In genomic region chr13:55830081-55830832, GRCm38 (mm10) we compare ENCODE assay signal across 9 mouse cellular contexts. TPM values are rescaled to one million over a fixed set of nuclear protein-coding genes. Genes with fewer than 3 reads are reported as not detected.
DNase-seq lines count a peak whose midpoint lies in the region; ATAC-seq lines count a peak whose summit lies in the region.
"Had no signal": no experiment of that assay in that cellular context is flagged by ENCODE, and none has a peak within 500 bp of the region (broad histone marks: within the 10 kb centered on the region; RNA-seq: fewer than 3 reads in every experiment).

No protein-coding gene starts in this region.

- peak overlapping the region; percentile 29 for H3K4me3 ChIP-seq in hindbrain, embryonic 12.5 days
- peak overlapping the region; percentile 18 for H3K4me3 ChIP-seq in midbrain, embryonic 12.5 days

- H3K9me3 ChIP-seq in hindbrain, embryonic 12.5 days (replicated peaks), result no peaks in the 10 kb centered on the region
- H3K9me3 ChIP-seq in midbrain, embryonic 12.5 days, result no peaks in the 10 kb centered on the region

- no peak overlapping the region for H3K27ac ChIP-seq in hindbrain, embryonic 12.5 days
- no peak overlapping the region for H3K27ac ChIP-seq in midbrain, embryonic 12.5 days (replicated peaks)
- H3K27ac ChIP-seq: liver, embryonic 14.5 days had no signal

- H3K4me2 ChIP-seq in hindbrain, embryonic 12.5 days (replicated peaks), result peak overlapping the region; percentile 44
- peak overlapping the region; percentile 34 for H3K4me2 ChIP-seq in midbrain, embryonic 12.5 days (replicated peaks)

- no peak overlapping the region for H3K9ac ChIP-seq in hindbrain, embryonic 12.5 days
- 0 out of 2 replicates have a peak overlapping the region, but pooled peaks have one; percentile 20 for H3K9ac ChIP-seq in midbrain, embryonic 12.5 days (replicated peaks)
- H3K9ac ChIP-seq: liver, embryonic 14.5 days had no signal

- DNase-seq in gastrocnemius, postnatal 10 days, result peak; percentile 41
- no peak for DNase-seq in gastrocnemius, postnatal 25 days
- peak; percentile 71 for DNase-seq in embryo, embryonic 11 days
- DNase-seq in layer of hippocampus, adult 18-20 months (ENCODE audit: low spot score in 2 of 2), result no peak
- DNase-seq in layer of hippocampus, postnatal 25 days (ENCODE audit: extremely low spot score in 1 of 2, low spot score in 1 of 2), result no peak

- peaks cover 20% of the 10 kb centered on the region for H3K4me1 ChIP-seq in hindbrain, embryonic 12.5 days
- peaks cover 38% of the 10 kb centered on the region for H3K4me1 ChIP-seq in midbrain, embryonic 12.5 days

- peaks cover 88% of the 10 kb centered on the region for H3K27me3 ChIP-seq in hindbrain, embryonic 12.5 days
- peaks cover 93% of the 10 kb centered on the region for H3K27me3 ChIP-seq in midbrain, embryonic 12.5 days

- no peaks in the 10 kb centered on the region for H3K36me3 ChIP-seq in hindbrain, embryonic 12.5 days
- H3K36me3 ChIP-seq in midbrain, embryonic 12.5 days, result no peaks in the 10 kb centered on the region

- 1% methylated on average over 48 of the region's 48 CpGs for WGBS in hindbrain, embryonic 12.5 days
- 0% methylated on average over 48 of the region's 48 CpGs for WGBS in midbrain, embryonic 12.5 days

- ATAC-seq in hindbrain, embryonic 12.5 days (ENCODE audit: low FRiP score), result no peak
- no peak for ATAC-seq in midbrain, embryonic 12.5 days (ENCODE audit: low FRiP score, low read depth)
- ATAC-seq in inflammation-experienced regulatory T-cells, adult 6 months, result no peak

RNA-seq across cellular contexts. Expression of gene Pitx1, which starts 5.7 kb away (rescaled TPM):
- total RNA-seq in gastrocnemius, postnatal 10 days (2021), result 1 to 10 TPM; 1.2 to 2.9 TPM
- total RNA-seq in gastrocnemius, postnatal 25 days (2021), result under 1 TPM; 0.46 to 0.70 TPM
- polyA plus RNA-seq in hindbrain, embryonic 12.5 days (2016; fragmentation: Nextera tagmentation; extraction: Ambion mirVana), result 0.61 and 0.81 TPM in 2 replicates
- 2.7 and 4.1 TPM in 2 replicates for polyA plus RNA-seq in midbrain, embryonic 12.5 days (2016; fragmentation: Nextera tagmentation; extraction: Ambion mirVana)
- total RNA-seq in layer of hippocampus, adult 18-20 months (2021), result not detected
- polyA plus RNA-seq in inflammation-experienced regulatory T-cells, adult 6 months (2017; shearing (Covaris generic)), result not detected
- not detected for total RNA-seq in layer of hippocampus, postnatal 25 days (2021)

RNA-seq across cellular contexts. Expression of gene Catsper3, which starts 45.9 kb away (rescaled TPM):
- under 1 TPM in 1 of 2 experiments, not detected in 1; 0.31 TPM for total RNA-seq in gastrocnemius, postnatal 10 days (2021)
- not detected for total RNA-seq in gastrocnemius, postnatal 25 days (2021)
- polyA plus RNA-seq in hindbrain, embryonic 12.5 days (2016; fragmentation: Nextera tagmentation; extraction: Ambion mirVana), result not detected in 2 replicates
- polyA plus RNA-seq in midbrain, embryonic 12.5 days (2016; fragmentation: Nextera tagmentation; extraction: Ambion mirVana), result 0.18 TPM in 1 of 2 replicates, not detected in the other
- not detected for total RNA-seq in layer of hippocampus, adult 18-20 months (2021)
- not detected for polyA plus RNA-seq in inflammation-experienced regulatory T-cells, adult 6 months (2017; shearing (Covaris generic))
- under 1 TPM in 1 of 2 experiments, not detected in 1; 0.34 TPM for total RNA-seq in layer of hippocampus, postnatal 25 days (2021)

Comparison
In these comparisons a context has a peak if more than half of its experiments do, and no peak if none do; other contexts are left out.
1. DNase-seq: peak in gastrocnemius, postnatal 10 days (single experiment) and embryo, embryonic 11 days (single experiment); none in gastrocnemius, postnatal 25 days (single experiment), layer of hippocampus, adult 18-20 months (0 of 2) and layer of hippocampus, postnatal 25 days (0 of 2).